Mouse (Mus musculus) limb, embryonic 13.5 days (tissue): ENCODE measurements at regions not wholly inside any gene's neighbourhood (a gene's known extent, or its start where the extent isn't known, plus 50 kb on each side); places are given as distances from the start of the nearest gene placed in this dataset.
"Not testable (repeated sequence)": the region's sequence is repeated elsewhere in the genome, so short reads cannot be mapped to it uniquely, and the experiment has no call there.

Source experiments
- ATAC-seq: fragments of 200-750 bp; cut with Nextera tagmentation; 2 replicates; pipeline ENCODE4 v1.8.0; 2017; ENCODE audit warnings: low read depth, moderate number of reproducible peaks, moderate TSS enrichment; ENCODE audit not compliant: low FRiP score
- H3K27ac ChIP-seq: fragments of 300-500 bp; sonication (generic); 2 replicates; pipeline ENCODE4 v1.5.1; 2015; ENCODE audit warnings: inconsistent platforms, mild to moderate bottlenecking, moderate library complexity
- H3K27me3 ChIP-seq: fragments of 300-500 bp; sonication (generic); 2 replicates; pipeline ENCODE4 v1.6.1; 2015; ENCODE audit warnings: mild to moderate bottlenecking, inconsistent platforms
- H3K36me3 ChIP-seq: fragments of 300-500 bp; sonication (generic); 2 replicates; pipeline ENCODE4 v1.6.1; 2015; ENCODE audit warnings: inconsistent platforms, mild to moderate bottlenecking, moderate library complexity
- H3K4me1 ChIP-seq: fragments of 300-500 bp; sonication (generic); 2 replicates; pipeline ENCODE4 v1.6.1; 2015; ENCODE audit warnings: inconsistent platforms
- H3K4me2 ChIP-seq: fragments of 300-500 bp; sonication (generic); replicated peaks from 2 replicates; pipeline ENCODE4 v1.6.1; 2015; ENCODE audit warnings: inconsistent platforms, mild to moderate bottlenecking, moderate library complexity
- H3K4me3 ChIP-seq: fragments of 300-500 bp; sonication (generic); 2 replicates; pipeline ENCODE4 v1.5.1; 2015; ENCODE audit warnings: moderate library complexity, mild to moderate bottlenecking, inconsistent platforms
- H3K9ac ChIP-seq: fragments of 300-500 bp; sonication (generic); 2 replicates; pipeline ENCODE4 v1.6.1; 2015; ENCODE audit warnings: mild to moderate bottlenecking, inconsistent platforms
- H3K9me3 ChIP-seq: fragments of 300-500 bp; sonication (generic); 2 replicates; pipeline ENCODE4 v1.6.1; 2016; ENCODE audit warnings: inconsistent platforms
- WGBS: fragments of 180-500 bp; shearing (Covaris S2); methylation state at CpG from one replicate; pipeline ENCODE4 v1.1.7; 2015; 5-methylcytosine and 5-hydroxymethylcytosine counted together

DNA sequence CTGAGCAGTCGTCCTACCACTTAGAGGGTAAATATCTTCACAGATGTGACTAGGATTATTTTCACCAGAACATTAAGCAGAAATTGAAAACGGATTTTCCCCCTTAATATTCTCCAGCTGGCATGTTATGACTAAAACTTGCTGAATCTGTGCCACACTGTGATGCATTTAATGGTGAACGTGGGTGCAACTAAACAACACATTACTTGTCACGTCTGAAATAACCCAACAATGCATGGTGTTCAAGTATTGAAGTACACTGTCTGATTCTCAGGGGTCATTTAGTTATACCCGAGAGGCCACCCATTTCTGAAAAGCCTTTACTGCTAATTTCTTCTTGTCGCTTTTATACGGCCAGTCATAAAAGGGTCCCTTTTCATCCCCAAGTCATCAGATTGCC is 226.5 kb downstream of the Ppp1r3a start:
- no peak overlapping the region for H3K4me3 ChIP-seq
- no peak overlapping the region for H3K9ac ChIP-seq
- 30% methylated on average over 7 of the region's 7 CpGs for WGBS
- H3K4me1 ChIP-seq = 0 out of 2 replicates have a peak, but pooled peaks cover 4% of the 10 kb centered on the region
- no peak overlapping the region for H3K27ac ChIP-seq
- no peaks in the 10 kb centered on the region for H3K27me3 ChIP-seq
- H3K9me3 ChIP-seq = no peaks in the 10 kb centered on the region
- no peak overlapping the region for H3K4me2 ChIP-seq
- H3K36me3 ChIP-seq = no peaks in the 10 kb centered on the region
- no peak for ATAC-seq

DNA sequence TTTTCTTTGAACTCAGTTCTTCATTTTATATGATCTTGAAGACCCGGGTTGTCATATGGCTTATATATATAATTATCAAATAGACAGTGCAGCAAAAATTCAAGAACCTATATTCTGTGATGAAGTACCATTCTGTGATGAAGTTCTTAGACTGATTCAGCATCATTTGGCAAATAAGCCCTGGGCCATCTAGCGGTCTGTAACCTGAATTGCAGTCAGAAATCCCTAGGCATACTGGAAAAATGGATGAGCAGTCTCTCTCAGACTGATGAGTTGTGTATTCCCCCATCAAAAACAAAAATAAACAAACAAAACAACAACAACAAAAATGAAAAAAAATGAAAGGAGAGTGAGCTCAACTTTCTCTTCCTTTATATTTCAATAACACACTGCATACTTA is 232.3 kb downstream of the Ppp1r3a start:
- ATAC-seq = no peak
- Histone ChIP-seq H3K27ac (no peak overlapping the region), H3K36me3 (no peaks in the 10 kb centered on the region), H3K4me1 (no peaks in the 10 kb centered on the region), H3K4me3 (no peak overlapping the region), H3K4me2 (no peak overlapping the region), H3K27me3 (no peaks in the 10 kb centered on the region), H3K9ac (no peak overlapping the region), H3K9me3 (no peaks in the 10 kb centered on the region)
- 19% methylated on average over 2 of the region's 2 CpGs for WGBS

DNA sequence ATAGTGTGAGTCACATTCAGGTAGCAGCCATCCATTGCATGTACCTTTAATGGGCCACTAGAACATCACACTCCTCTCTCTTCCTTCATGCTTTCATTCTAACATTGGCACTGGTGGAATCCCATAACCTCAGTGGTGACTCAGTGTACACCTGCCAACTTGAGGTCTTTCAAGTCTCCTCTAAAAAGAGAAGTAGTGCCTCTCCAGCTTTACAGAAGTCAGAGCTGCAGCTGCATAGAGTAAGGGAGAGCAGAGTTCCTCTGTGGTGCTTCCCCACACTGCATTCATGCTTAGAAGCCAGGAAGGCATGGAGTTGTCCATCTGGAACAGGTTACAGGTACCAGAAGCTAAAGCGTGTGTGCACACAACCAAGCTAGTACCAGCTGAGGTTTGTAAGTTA is 233.8 kb downstream of the Ppp1r3a start:
- H3K9me3 ChIP-seq = no peaks in the 10 kb centered on the region
- no peaks in the 10 kb centered on the region for H3K27me3 ChIP-seq
- H3K4me2 ChIP-seq = no peak overlapping the region
- ATAC-seq = no peak
- no peak overlapping the region for H3K4me3 ChIP-seq
- no peaks in the 10 kb centered on the region for H3K4me1 ChIP-seq
- no peak overlapping the region for H3K9ac ChIP-seq
- no peaks in the 10 kb centered on the region for H3K36me3 ChIP-seq
- WGBS = 69% methylated on average over 1 of the region's 1 CpGs
- no peak overlapping the region for H3K27ac ChIP-seq

DNA sequence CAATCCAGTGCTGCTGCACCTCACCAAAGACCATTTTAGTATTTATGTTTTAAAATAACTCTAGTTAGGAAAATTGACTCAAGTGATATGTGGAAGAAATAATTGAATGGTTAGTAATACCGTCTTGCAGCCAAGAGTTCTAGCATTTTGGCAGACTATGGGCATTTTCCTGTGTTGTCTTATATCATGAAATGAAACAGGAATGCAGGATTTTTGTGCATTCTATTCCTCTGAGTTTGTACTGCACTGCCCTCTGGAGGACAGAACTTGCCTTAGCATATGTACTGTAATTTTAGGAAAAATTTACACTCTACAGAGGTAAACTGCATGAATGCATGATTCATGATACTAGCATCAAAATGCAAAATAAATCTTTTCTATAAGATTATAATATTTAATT is 250.9 kb downstream of the Ppp1r3a start:
- H3K27ac ChIP-seq = no peak overlapping the region
- no peaks in the 10 kb centered on the region for H3K9me3 ChIP-seq
- H3K4me1 ChIP-seq = no peaks in the 10 kb centered on the region
- peak; percentile 36; the same call in 1 of the 2 replicates for ATAC-seq
- no peaks in the 10 kb centered on the region for H3K36me3 ChIP-seq
- 60% methylated on average over 1 of the region's 1 CpGs for WGBS
- no peak overlapping the region for H3K4me3 ChIP-seq
- no peak overlapping the region for H3K4me2 ChIP-seq
- H3K9ac ChIP-seq = no peak overlapping the region
- H3K27me3 ChIP-seq = no peaks in the 10 kb centered on the region

GRCm38 (mm10) chr6:14500663-14501062 is 254.4 kb downstream of the Ppp1r3a start:
- 79% methylated on average over 2 of the region's 2 CpGs for WGBS
- Histone ChIP-seq H3K4me2 (no peak overlapping the region), H3K27me3 (no peaks in the 10 kb centered on the region)

GRCm38 (mm10) chr6:14499882-14500281 is 255.2 kb downstream of the Ppp1r3a start:
- not testable (repeated sequence) for H3K4me3 ChIP-seq, H3K9me3 ChIP-seq, H3K36me3 ChIP-seq, H3K9ac ChIP-seq, H3K27ac ChIP-seq, ATAC-seq, H3K27me3 ChIP-seq, H3K4me2 ChIP-seq, H3K4me1 ChIP-seq
- WGBS = 43% methylated on average over 1 of the region's 1 CpGs

More at GRCm38 (mm10) chr6:14500663-14501062, 254.4 kb downstream of the Ppp1r3a start:
- H3K4me3 ChIP-seq = no peak overlapping the region
- H3K36me3 ChIP-seq = no peaks in the 10 kb centered on the region
- no peak overlapping the region for H3K27ac ChIP-seq
- no peaks in the 10 kb centered on the region for H3K9me3 ChIP-seq
- H3K4me1 ChIP-seq = no peaks in the 10 kb centered on the region
- H3K9ac ChIP-seq = no peak overlapping the region
- ATAC-seq = no peak

GRCm38 (mm10) chr6:14486642-14487041 is 268.4 kb downstream of the Ppp1r3a start:
- H3K36me3 ChIP-seq, H3K9ac ChIP-seq, H3K9me3 ChIP-seq, H3K4me2 ChIP-seq, H3K4me3 ChIP-seq, H3K27ac ChIP-seq, ATAC-seq, H3K4me1 ChIP-seq, H3K27me3 ChIP-seq: not testable (repeated sequence)
- 75% methylated on average over 3 of the region's 3 CpGs for WGBS

DNA sequence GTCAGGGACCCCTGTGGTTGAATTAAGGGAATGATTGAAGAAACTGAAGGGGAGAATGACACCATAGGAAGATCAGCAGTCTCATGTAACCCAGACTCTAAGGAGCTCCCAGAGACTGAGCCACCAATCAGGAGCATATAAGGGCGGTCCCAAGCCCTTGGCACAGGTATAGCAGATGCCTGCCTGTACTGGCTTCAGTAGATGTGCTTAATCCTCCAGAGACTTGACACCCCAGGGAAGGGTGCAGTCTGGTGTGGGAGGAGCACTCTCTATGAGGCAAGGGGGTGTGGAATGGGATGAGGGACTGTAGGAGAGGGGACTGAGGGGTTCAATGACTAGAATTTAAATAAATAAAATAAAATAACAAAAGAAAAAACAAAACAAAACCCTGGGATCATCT is 298.7 kb downstream of the Ppp1r3a start:
- no peaks in the 10 kb centered on the region for H3K9me3 ChIP-seq
- ATAC-seq = no peak
- no peaks in the 10 kb centered on the region for H3K4me1 ChIP-seq
- H3K27me3 ChIP-seq = no peaks in the 10 kb centered on the region
- no peak overlapping the region for H3K4me3 ChIP-seq
- no peak overlapping the region for H3K9ac ChIP-seq
- H3K4me2 ChIP-seq = no peak overlapping the region
- H3K36me3 ChIP-seq = no peaks in the 10 kb centered on the region
- H3K27ac ChIP-seq = no peak overlapping the region
- WGBS = 74% methylated on average over 1 of the region's 1 CpGs

DNA sequence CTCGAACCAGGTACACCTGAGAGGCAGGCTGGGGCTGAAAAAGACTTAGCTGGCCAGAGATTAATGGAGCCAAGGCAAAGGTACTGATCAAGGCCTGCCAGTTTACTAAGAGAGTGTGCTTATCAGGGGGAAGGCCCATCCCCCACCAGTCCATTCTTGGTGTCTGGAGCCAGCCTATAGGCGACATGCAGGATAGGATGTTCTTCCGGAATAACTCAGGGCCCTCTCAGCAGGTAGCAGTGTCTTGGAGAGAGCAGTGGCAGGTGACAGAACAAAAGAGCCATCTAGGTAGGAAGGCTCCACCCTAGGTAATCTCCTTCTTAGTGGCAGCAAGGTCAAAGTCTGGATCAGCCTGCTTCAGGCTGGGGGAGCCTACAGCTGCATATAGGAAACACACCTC is 301.8 kb downstream of the Ppp1r3a start:
- 78% methylated on average over 3 of the region's 3 CpGs for WGBS
- H3K36me3 ChIP-seq, H3K4me3 ChIP-seq, H3K27ac ChIP-seq, H3K4me2 ChIP-seq, H3K4me1 ChIP-seq, H3K27me3 ChIP-seq, H3K9ac ChIP-seq, H3K9me3 ChIP-seq, ATAC-seq: not testable (repeated sequence)

- Histone ChIP-seq H3K36me3 (no peaks in the 10 kb centered on the region), H3K27me3 (no peaks in the 10 kb centered on the region), H3K9ac (no peak overlapping the region), H3K4me1 (no peaks in the 10 kb centered on the region), H3K4me3 (no peak overlapping the region), H3K4me2 (no peak overlapping the region), H3K9me3 (no peaks in the 10 kb centered on the region), H3K27ac (no peak overlapping the region)
- ATAC-seq = no peak
- WGBS = 86% methylated on average over 1 of the region's 1 CpGs
These were observed 323.3 kb downstream of the Ppp1r3a start for GRCm38 (mm10) chr6:14431751-14432150.

GRCm38 (mm10) chr6:14409772-14410171 is 345.3 kb downstream of the Ppp1r3a start:
- H3K4me1 ChIP-seq = no peaks in the 10 kb centered on the region
- H3K4me2 ChIP-seq = no peak overlapping the region
- no peaks in the 10 kb centered on the region for H3K36me3 ChIP-seq
- H3K27me3 ChIP-seq = no peaks in the 10 kb centered on the region
- 37% methylated on average over 4 of the region's 4 CpGs for WGBS
- H3K4me3 ChIP-seq = no peak overlapping the region
- H3K9ac ChIP-seq = no peak overlapping the region
- ATAC-seq = peak; percentile 72
- H3K9me3 ChIP-seq = no peaks in the 10 kb centered on the region
- H3K27ac ChIP-seq = no peak overlapping the region

- Histone ChIP-seq H3K27me3 (no peaks in the 10 kb centered on the region), H3K9me3 (no peaks in the 10 kb centered on the region), H3K4me2 (no peak overlapping the region), H3K9ac (no peak overlapping the region), H3K4me3 (no peak overlapping the region), H3K27ac (no peak overlapping the region), H3K36me3 (no peaks in the 10 kb centered on the region), H3K4me1 (no peaks in the 10 kb centered on the region)
- 65% methylated on average over 1 of the region's 1 CpGs for WGBS
- no peak for ATAC-seq
These were observed 347.3 kb downstream of the Ppp1r3a start for GRCm38 (mm10) chr6:14407754-14408153.

- no peak for ATAC-seq
- Histone ChIP-seq H3K27ac (no peak overlapping the region), H3K9ac (no peak overlapping the region), H3K4me3 (no peak overlapping the region), H3K36me3 (no peaks in the 10 kb centered on the region), H3K9me3 (no peaks in the 10 kb centered on the region), H3K4me2 (no peak overlapping the region), H3K4me1 (no peaks in the 10 kb centered on the region), H3K27me3 (no peaks in the 10 kb centered on the region)
- 82% methylated on average over 5 of the region's 5 CpGs for WGBS
These were observed 396.8 kb downstream of the Ppp1r3a start for GRCm38 (mm10) chr6:14358280-14358679.
